In genomic region chr11:57802511-57802870, GRCm38 (mm10) we compare ENCODE assay signal across 9 mouse cellular contexts. TPM values are rescaled to one million over a fixed set of nuclear protein-coding genes. Genes with fewer than 3 reads are reported as not detected.
DNase-seq lines count a peak whose midpoint lies in the region; ATAC-seq and TF ChIP-seq lines count a peak whose summit lies in the region.
"Had no signal": no experiment of that assay in that cellular context is flagged by ENCODE, and none has a peak within 500 bp of the region (broad histone marks: within the 10 kb centered on the region; RNA-seq: fewer than 3 reads in every experiment).

No protein-coding gene starts in this region.

- no peak overlapping the region for H3K27ac ChIP-seq in forebrain, embryonic 11.5 days (ENCODE audit: low read depth, low read length)
- no peak overlapping the region for H3K27ac ChIP-seq in kidney, postnatal 0 days

- peak overlapping the region; percentile 90 for H3K9ac ChIP-seq in forebrain, embryonic 11.5 days (ENCODE audit: low read length)
- peak overlapping the region; percentile 92 for H3K9ac ChIP-seq in kidney, postnatal 0 days (ENCODE audit: low read depth, low read length)

- TF ChIP-seq CTCF in kidney, postnatal 0 days (IDR thresholded peaks at IDR 0.05; ENCODE audit: low read depth) = no peak

- H3K4me3 ChIP-seq in megakaryocyte, embryonic 14.5 days (replicated peaks) = peak overlapping the region; percentile 94
- H3K4me3 ChIP-seq in forebrain, embryonic 11.5 days (ENCODE audit: low read depth, low read length) = peak overlapping the region; percentile 94
- peak overlapping the region; percentile 95 for H3K4me3 ChIP-seq in kidney, postnatal 0 days (replicated peaks; ENCODE audit: low read depth, low read length)

- peak; percentile 70 for DNase-seq in adrenal gland, postnatal 14 days
- no peak for DNase-seq in forebrain, embryonic 11.5 days (ENCODE audit: low spot score)
- DNase-seq in kidney, postnatal 0 days (ENCODE audit: low spot score) = no peak
- peak; percentile 49 for DNase-seq in naive thymus-derived CD4-positive, alpha-beta T cell, adult 2 months (ENCODE audit: low read depth)
- DNase-seq in urinary bladder, adult 18-20 months (ENCODE audit: low spot score in 2 of 2) = no peak
- DNase-seq in urinary bladder, postnatal 4 days (ENCODE audit: low spot score in 2 of 2) = no peak

- peaks cover 74% of the 10 kb centered on the region for H3K4me1 ChIP-seq in megakaryocyte, embryonic 14.5 days
- peaks cover 6% of the 10 kb centered on the region; the same call in 1 of the 2 replicates for H3K4me1 ChIP-seq in forebrain, embryonic 11.5 days (replicated peaks; ENCODE audit: control insufficient read depth, insufficient read depth, low read length)
- no peaks in the 10 kb centered on the region; the same call in 1 of the 2 replicates for H3K4me1 ChIP-seq in kidney, postnatal 0 days (replicated peaks; ENCODE audit: insufficient read depth, low read length)

- peaks cover 30% of the 10 kb centered on the region for H3K36me3 ChIP-seq in megakaryocyte, embryonic 14.5 days (replicated peaks; ENCODE audit: low read length)
- no peaks in the 10 kb centered on the region for H3K36me3 ChIP-seq in forebrain, embryonic 11.5 days (ENCODE audit: control insufficient read depth, insufficient read depth, low read length)
- no peaks in the 10 kb centered on the region for H3K36me3 ChIP-seq in kidney, postnatal 0 days (ENCODE audit: insufficient read depth, low read length)

- under 1% methylated on average over 18 of the region's 18 CpGs for WGBS in forebrain, embryonic 11.5 days
- 2% methylated on average over 18 of the region's 18 CpGs for WGBS in kidney, postnatal 0 days

- no peak for ATAC-seq in megakaryocyte, adult 5-6 weeks (ENCODE audit: poor library complexity, severe bottlenecking)
- ATAC-seq in forebrain, embryonic 11.5 days (replicated peaks; ENCODE audit: low FRiP score) = no peak
- ATAC-seq in kidney, postnatal 0 days (replicated peaks; ENCODE audit: low FRiP score, low read depth) = no peak

- H3K4me2 ChIP-seq in forebrain, embryonic 11.5 days (ENCODE audit: low read depth, low read length, severe bottlenecking) = peak overlapping the region; percentile 98
- H3K4me2 ChIP-seq in kidney, postnatal 0 days (ENCODE audit: low read length) = peak overlapping the region; percentile 98

- no peaks in the 10 kb centered on the region for H3K9me3 ChIP-seq in megakaryocyte, embryonic 14.5 days
- no peaks in the 10 kb centered on the region for H3K9me3 ChIP-seq in forebrain, embryonic 11.5 days (ENCODE audit: control insufficient read depth, low read length)
- H3K9me3 ChIP-seq in kidney, postnatal 0 days (replicated peaks; ENCODE audit: low read length) = no peaks in the 10 kb centered on the region

- H3K27me3 ChIP-seq in megakaryocyte, embryonic 14.5 days (replicated peaks) = no peaks in the 10 kb centered on the region
- H3K27me3 ChIP-seq in forebrain, embryonic 11.5 days (ENCODE audit: control insufficient read depth, insufficient read depth, low read length) = no peaks in the 10 kb centered on the region
- no peaks in the 10 kb centered on the region for H3K27me3 ChIP-seq in kidney, postnatal 0 days (ENCODE audit: insufficient read depth, low read length)

RNA-seq across cellular contexts. Expression of gene Sap30l, which starts 1.1 kb away (rescaled TPM):
- polyA plus RNA-seq in megakaryocyte, embryonic 14.5 days (2012; ENCODE audit: insufficient read depth, low replicate concordance) = 87.1 and 100 TPM in 2 replicates
- total RNA-seq in megakaryocyte, adult 5-6 weeks (2015) = 23.2 and 25.0 TPM in 2 replicates
- total RNA-seq in megakaryocyte, adult 5-6 weeks (2017) = 17.1 and 18.6 TPM in 2 replicates
- total RNA-seq in adrenal gland, postnatal 14 days (2021) = 47.2 and 48.8 TPM in 2 replicates
- polyA plus RNA-seq in forebrain, embryonic 11.5 days (2014; fragmentation: Nextera tagmentation; extraction: Ambion mirVana) = 14.1 and 15.8 TPM in 2 replicates
- 12.6 and 19.1 TPM in 2 replicates for polyA plus RNA-seq in kidney, postnatal 0 days (2015; fragmentation: Nextera tagmentation; extraction: Ambion mirVana)

RNA-seq across cellular contexts. Expression of gene Hand1, which starts 30.1 kb away (rescaled TPM):
- polyA plus RNA-seq in megakaryocyte, embryonic 14.5 days (2012; ENCODE audit: insufficient read depth, low replicate concordance) = not detected in 2 replicates
- total RNA-seq in megakaryocyte, adult 5-6 weeks (2015) = not detected in 2 replicates
- total RNA-seq in megakaryocyte, adult 5-6 weeks (2017) = not detected in 2 replicates
- 12.0 and 14.7 TPM in 2 replicates for total RNA-seq in adrenal gland, postnatal 14 days (2021)
- not detected in 2 replicates for polyA plus RNA-seq in forebrain, embryonic 11.5 days (2014; fragmentation: Nextera tagmentation; extraction: Ambion mirVana)
- 0.13 TPM in 1 of 2 replicates, not detected in the other for polyA plus RNA-seq in kidney, postnatal 0 days (2015; fragmentation: Nextera tagmentation; extraction: Ambion mirVana)
- total RNA-seq: heart, adult 18-20 months had no signal

Comparison
In these comparisons a context has a peak if more than half of its experiments do, and no peak if none do; other contexts are left out.
1. DNase-seq: peak in adrenal gland, postnatal 14 days (single experiment) and naive thymus-derived CD4-positive, alpha-beta T cell, adult 2 months (single experiment); none in forebrain, embryonic 11.5 days (single experiment), kidney, postnatal 0 days (single experiment), urinary bladder, adult 18-20 months (0 of 2) and urinary bladder, postnatal 4 days (0 of 2).
2. Peak in every context shown above with its lines, with median percentiles within 50 percentile points of each other: H3K4me3 ChIP-seq.